Mouse (Mus musculus) liver, embryonic 13.5 days (tissue): ENCODE measurements around the gene Mrps16. TPM values are rescaled to one million over a fixed set of nuclear protein-coding genes. Genes with fewer than 3 reads are reported as not detected.

Source experiments
- ATAC-seq: fragments of 200-750 bp; cut with Nextera tagmentation; 2 replicates; pipeline ENCODE4 v1.8.0; 2017; ENCODE audit warnings: low read depth, mild to moderate bottlenecking, moderate number of reproducible peaks, moderate library complexity
- DNase-seq: peaks from one replicate; pipeline ENCODE4 v3.0.0; 2022
- H3K27ac ChIP-seq: fragments of 300-500 bp; sonication (generic); 2 replicates; pipeline ENCODE4 v1.5.1; 2015; ENCODE audit warnings: moderate library complexity, mild to moderate bottlenecking, inconsistent platforms
- H3K27me3 ChIP-seq: fragments of 300-500 bp; sonication (generic); 2 replicates; pipeline ENCODE4 v1.6.1; 2015; ENCODE audit warnings: mild to moderate bottlenecking, inconsistent platforms
- H3K36me3 ChIP-seq: fragments of 300-500 bp; sonication (generic); 2 replicates; pipeline ENCODE4 v1.6.1; 2015; ENCODE audit warnings: mild to moderate bottlenecking, inconsistent platforms
- H3K4me1 ChIP-seq: fragments of 300-500 bp; sonication (generic); replicated peaks from 2 replicates; pipeline ENCODE4 v1.6.1; 2015; ENCODE audit warnings: inconsistent platforms
- H3K4me2 ChIP-seq: fragments of 300-500 bp; sonication (generic); 2 replicates; pipeline ENCODE4 v1.6.1; 2015; ENCODE audit warnings: inconsistent platforms, mild to moderate bottlenecking, moderate library complexity
- H3K4me3 ChIP-seq: fragments of 300-500 bp; sonication (generic); replicated peaks from 2 replicates; pipeline ENCODE4 v1.5.1; 2015; ENCODE audit warnings: mild to moderate bottlenecking, inconsistent platforms
- H3K9ac ChIP-seq: fragments of 300-500 bp; sonication (generic); 2 replicates; pipeline ENCODE4 v1.6.1; 2015; ENCODE audit warnings: mild to moderate bottlenecking, inconsistent platforms
- H3K9me3 ChIP-seq: fragments of 300-500 bp; sonication (generic); replicated peaks from 2 replicates; pipeline ENCODE4 v1.6.1; 2016; ENCODE audit warnings: inconsistent platforms
- WGBS: fragments of 180-500 bp; shearing (Covaris S2); methylation state at CpG from one replicate; pipeline ENCODE4 v1.1.7; 2015; ENCODE audit not compliant: insufficient replicate concordance; 5-methylcytosine and 5-hydroxymethylcytosine counted together
- polyA plus RNA-seq: library from polyadenylated mRNA; unstranded; fragments of >200 nt; fragmentation: Nextera tagmentation; extraction: Ambion mirVana; gene quantifications from 2 replicates; pipeline ENCODE4 v1.2.1, GENCODE M21; 2015

The Mrps16 gene
- polyA plus RNA-seq, 1 experiment from 2014 or later: 71.5 TPM

- ATAC-seq (no peak), DNase-seq (no peak)
- no peaks in the 10 kb centered on the region for H3K27me3 ChIP-seq
- no peak overlapping the region for H3K27ac ChIP-seq
- H3K9ac ChIP-seq: no peak overlapping the region
- H3K36me3 ChIP-seq: peaks cover 55% of the 10 kb centered on the region
- WGBS: 81% methylated on average over 4 of the region's 4 CpGs
- no peaks in the 10 kb centered on the region for H3K4me1 ChIP-seq
- no peaks in the 10 kb centered on the region for H3K9me3 ChIP-seq
- no peak overlapping the region for H3K4me3 ChIP-seq
- no peak overlapping the region for H3K4me2 ChIP-seq
Measured at GRCm38 (mm10) chr14:20363230-20363629, 30.2 kb downstream of the Mrps16 start.

GRCm38 (mm10) chr14:20347991-20348541, 45.4 kb downstream of the Mrps16 start, which contains the start of the genes Ecd and Fam149b:
Gene Ecd, minus strand, starts transcription at chr14:20348121.
Gene Fam149b, plus strand, starts transcription at chr14:20348162.
- peak; percentile 98 for ATAC-seq
- WGBS: under 1% methylated on average over 42 of the region's 42 CpGs
- H3K27me3 ChIP-seq: no peaks in the 10 kb centered on the region

DNA sequence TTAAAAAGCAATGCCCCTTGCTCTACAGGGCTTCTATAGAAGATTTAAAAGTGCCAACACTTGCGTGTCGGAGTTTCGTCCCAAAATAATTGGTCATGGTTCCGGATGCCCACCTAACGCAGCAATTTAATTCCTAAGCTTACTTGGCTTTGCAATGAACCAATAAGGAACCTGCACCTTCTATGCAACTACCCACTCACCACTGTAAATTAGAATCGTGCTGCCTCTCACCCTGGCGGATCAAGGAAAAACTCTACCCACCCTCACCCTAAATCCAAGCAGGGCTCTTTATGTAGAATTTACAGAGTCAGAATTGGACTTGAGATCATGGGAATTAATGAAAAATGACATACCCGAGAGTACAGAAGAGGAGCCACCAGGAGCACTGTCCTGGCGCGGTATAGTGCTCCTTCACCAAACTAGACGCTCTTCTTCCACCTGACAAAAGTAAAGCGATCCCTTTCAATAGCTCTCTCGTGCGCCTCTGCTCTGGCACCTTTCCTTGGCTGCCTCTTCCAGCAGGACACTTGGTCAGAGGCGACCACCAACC, 45.9 kb downstream of the Mrps16 start:
- DNase-seq: no peak
- peaks cover 27% of the 10 kb centered on the region for H3K36me3 ChIP-seq
- H3K27ac ChIP-seq: peak overlapping the region; percentile 78
- peak overlapping the region; percentile 74 for H3K4me2 ChIP-seq
- H3K9ac ChIP-seq: peak overlapping the region; percentile 90
- ATAC-seq: peak; percentile 61
- H3K27me3 ChIP-seq: no peaks in the 10 kb centered on the region
- WGBS: 2% methylated on average over 15 of the region's 15 CpGs
- peak overlapping the region; percentile 82 for H3K4me3 ChIP-seq
- peaks cover 34% of the 10 kb centered on the region for H3K4me1 ChIP-seq
- H3K9me3 ChIP-seq: no peaks in the 10 kb centered on the region

More at GRCm38 (mm10) chr14:20347991-20348541, 45.4 kb downstream of the Mrps16 start, which contains the start of the genes Ecd and Fam149b:
- Histone ChIP-seq H3K4me3 (peak within 1 kb of the TSS; percentile 82), H3K9me3 (no peaks in the 10 kb centered on the region), H3K9ac (peak within 1 kb of the TSS; percentile 90), H3K36me3 (peaks cover 28% of the 10 kb centered on the region), H3K27ac (peak within 1 kb of the TSS; percentile 90), H3K4me1 (peaks cover 34% of the 10 kb centered on the region), H3K4me2 (peak within 1 kb of the TSS; percentile 74)
- DNase-seq: peak; percentile 89

- Histone ChIP-seq H3K27me3 (no peaks in the 10 kb centered on the region), H3K4me3 (no peak overlapping the region), H3K36me3 (peaks cover 43% of the 10 kb centered on the region), H3K27ac (no peak overlapping the region), H3K4me2 (peak overlapping the region; percentile 74; the same call in 1 of the 2 replicates), H3K4me1 (peaks cover 40% of the 10 kb centered on the region), H3K9ac (no peak overlapping the region), H3K9me3 (no peaks in the 10 kb centered on the region)
- WGBS: 86% methylated on average over 9 of the region's 9 CpGs
- DNase-seq (no peak), ATAC-seq (no peak)
Measured at GRCm38 (mm10) chr14:20345885-20346284, 47.5 kb downstream of the Mrps16 start.

DNA sequence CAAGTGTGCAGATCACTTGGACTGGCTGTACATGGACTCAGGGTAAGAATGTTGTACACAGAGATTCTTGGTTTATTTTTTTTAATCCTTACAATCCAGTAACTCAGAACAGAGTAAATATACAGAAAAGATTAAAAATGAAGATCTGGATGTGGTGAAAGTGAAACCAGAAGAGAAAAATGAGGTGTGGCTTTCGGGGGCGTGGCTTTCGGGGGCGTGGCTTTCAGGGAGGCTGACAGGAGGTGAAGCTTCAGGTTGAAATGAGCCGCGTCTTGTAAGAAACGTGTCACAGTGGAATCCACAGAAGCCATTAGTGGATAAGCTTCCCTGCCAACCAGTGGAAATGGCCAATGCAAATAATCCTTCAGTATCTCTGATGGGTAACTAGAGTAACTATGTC, 52.6 kb downstream of the Mrps16 start:
- DNase-seq: peak; percentile 54
- H3K4me2 ChIP-seq: peak overlapping the region; percentile 39
- H3K27ac ChIP-seq: no peak overlapping the region
- H3K36me3 ChIP-seq: peaks cover 75% of the 10 kb centered on the region
- no peaks in the 10 kb centered on the region for H3K9me3 ChIP-seq
- H3K4me1 ChIP-seq: peaks cover 18% of the 10 kb centered on the region
- no peaks in the 10 kb centered on the region for H3K27me3 ChIP-seq
- WGBS: 64% methylated on average over 7 of the region's 7 CpGs
- H3K4me3 ChIP-seq: peak overlapping the region; percentile 29; the same call in 1 of the 2 replicates
- no peak for ATAC-seq
- no peak overlapping the region for H3K9ac ChIP-seq

DNA sequence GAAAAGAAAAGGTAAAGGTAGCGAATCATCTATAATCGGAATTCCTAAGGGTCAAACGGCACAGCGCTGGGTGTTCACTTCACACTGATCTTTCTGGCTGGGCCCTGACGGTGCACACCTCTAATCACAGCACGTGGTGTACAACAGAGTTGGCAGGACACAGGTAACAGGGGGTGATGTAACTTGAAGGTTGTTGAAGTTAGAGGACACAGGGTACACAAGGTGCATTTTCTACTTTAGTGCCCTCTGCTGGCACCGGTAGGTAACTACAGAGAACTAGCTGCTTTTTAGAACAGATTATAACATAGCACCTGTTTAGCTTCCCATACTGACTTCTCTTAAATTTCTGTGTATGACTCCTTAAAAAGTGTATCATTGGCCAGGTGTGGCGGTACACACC, 53.3 kb downstream of the Mrps16 start:
- ATAC-seq: peak; percentile 31
- Histone ChIP-seq H3K4me1 (peaks cover 11% of the 10 kb centered on the region), H3K27me3 (no peaks in the 10 kb centered on the region), H3K9ac (no peak overlapping the region), H3K4me2 (0 out of 2 replicates have a peak overlapping the region, but pooled peaks have one; percentile 39), H3K9me3 (no peaks in the 10 kb centered on the region), H3K36me3 (peaks cover 77% of the 10 kb centered on the region), H3K27ac (no peak overlapping the region), H3K4me3 (no peak overlapping the region)
- DNase-seq: peak; percentile 13
- 74% methylated on average over 8 of the region's 8 CpGs for WGBS

- H3K9ac ChIP-seq: no peak overlapping the region
Measured at GRCm38 (mm10) chr14:20339415-20339814, 54.0 kb downstream of the Mrps16 start.

More at GRCm38 (mm10) chr14:20339415-20339814, 54.0 kb downstream of the Mrps16 start:
- Histone ChIP-seq H3K27me3 (no peaks in the 10 kb centered on the region), H3K9me3 (no peaks in the 10 kb centered on the region), H3K36me3 (peaks cover 75% of the 10 kb centered on the region), H3K4me3 (no peak overlapping the region), H3K4me1 (peaks cover 9% of the 10 kb centered on the region), H3K27ac (no peak overlapping the region), H3K4me2 (no peak overlapping the region)
- no peak for DNase-seq
- 84% methylated on average over 5 of the region's 5 CpGs for WGBS
- ATAC-seq: no peak

Other genes starting within 250 kb of the Mrps16 start
- gene Kcnk5, start 211.8 kb downstream of the Mrps16 start, polyA plus RNA-seq: 6.2 and 6.7 TPM in 2 replicates
- gene Kcnk16, start 124.4 kb downstream of the Mrps16 start, polyA plus RNA-seq: 4.3 and 4.6 TPM in 2 replicates
- 6.3 and 7.4 TPM in 2 replicates for gene Nudt13, start 98.9 kb downstream of the Mrps16 start, polyA plus RNA-seq
- 35.6 and 39.2 TPM in 2 replicates for gene Ecd, start 45.5 kb downstream of the Mrps16 start, polyA plus RNA-seq
- gene Fam149b, start 45.5 kb downstream of the Mrps16 start, polyA plus RNA-seq: 8.2 and 8.4 TPM in 2 replicates
- 133 and 148 TPM in 2 replicates for gene Dnajc9, start 4.7 kb downstream of the Mrps16 start, polyA plus RNA-seq
- not detected in 2 replicates for gene Cfap70, start 58.6 kb upstream of the Mrps16 start, polyA plus RNA-seq
- 47.0 and 50.3 TPM in 2 replicates for gene Anxa7, start 86.5 kb upstream of the Mrps16 start, polyA plus RNA-seq
- 0.29 and 0.39 TPM in 2 replicates for gene Mss51, start 103.3 kb upstream of the Mrps16 start, polyA plus RNA-seq
- gene Ppp3cb, start 152.9 kb upstream of the Mrps16 start, polyA plus RNA-seq: 21.3 and 24.5 TPM in 2 replicates
- 1.0 and 1.2 TPM in 2 replicates for gene Usp54, start 247.4 kb upstream of the Mrps16 start, polyA plus RNA-seq